Mouse (Mus musculus): ENCODE measurements around the gene Cdkl2.

Gene Cdkl2

GRCm38 (mm10) chr5:91991191-91991937, 52.3 kb downstream of the Cdkl2 start:
- no peak for DNase-seq

- DNase-seq = no peak
Observed at GRCm38 (mm10) chr5:91989261-91989660, 54.4 kb downstream of the Cdkl2 start.

DNA sequence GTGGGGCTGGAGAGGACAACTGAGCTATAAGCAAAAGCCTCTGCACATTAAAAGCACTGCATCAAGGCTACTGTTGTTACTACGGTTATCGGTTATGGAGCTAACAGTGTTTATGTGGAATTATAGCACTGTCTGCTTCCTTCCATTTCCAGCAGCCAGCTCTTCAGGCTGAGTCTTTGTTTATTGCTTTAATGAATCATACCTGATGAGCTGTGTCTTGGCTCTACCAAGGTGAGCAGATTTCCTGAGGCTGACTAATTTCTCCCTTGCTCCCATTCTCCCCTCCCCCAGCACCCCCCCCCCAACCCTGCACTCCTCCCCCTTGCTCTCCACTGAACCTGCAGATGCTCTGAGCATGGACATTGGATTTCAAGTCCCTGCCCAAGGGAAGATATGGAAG, 55.9 kb downstream of the Cdkl2 start:
- DNase-seq = no peak

GRCm38 (mm10) chr5:91987236-91987635, 56.4 kb downstream of the Cdkl2 start, which contains the start of gene Odaph:
Gene Odaph (plus strand): TSS chr5:91987475.
- no peak for DNase-seq

DNA sequence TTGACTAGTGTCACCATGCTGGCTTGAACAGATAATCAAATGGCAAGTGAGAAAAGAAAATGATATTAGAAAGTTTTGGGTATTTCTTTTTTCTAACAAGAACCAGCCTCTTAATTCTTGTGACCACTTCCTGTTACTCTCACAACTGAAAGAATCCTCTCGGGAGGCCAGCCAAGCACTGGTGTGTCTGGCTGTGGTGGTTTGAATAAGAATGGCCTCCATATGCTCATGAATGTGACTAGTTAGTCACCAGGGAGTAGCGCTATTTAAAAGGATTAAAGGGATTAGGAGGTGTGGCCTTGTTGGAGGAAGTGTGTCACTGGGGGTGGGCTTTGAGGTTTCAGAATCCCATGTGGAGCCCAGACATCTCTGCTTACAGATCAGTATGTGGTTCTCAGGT, 58.0 kb downstream of the Cdkl2 start:
- DNase-seq = no peak

- DNase-seq = no peak
Observed at GRCm38 (mm10) chr5:91983490-91983889, 60.2 kb downstream of the Cdkl2 start.

- DNase-seq = no peak
Observed at GRCm38 (mm10) chr5:91981176-91981840, 62.4 kb downstream of the Cdkl2 start.

DNA sequence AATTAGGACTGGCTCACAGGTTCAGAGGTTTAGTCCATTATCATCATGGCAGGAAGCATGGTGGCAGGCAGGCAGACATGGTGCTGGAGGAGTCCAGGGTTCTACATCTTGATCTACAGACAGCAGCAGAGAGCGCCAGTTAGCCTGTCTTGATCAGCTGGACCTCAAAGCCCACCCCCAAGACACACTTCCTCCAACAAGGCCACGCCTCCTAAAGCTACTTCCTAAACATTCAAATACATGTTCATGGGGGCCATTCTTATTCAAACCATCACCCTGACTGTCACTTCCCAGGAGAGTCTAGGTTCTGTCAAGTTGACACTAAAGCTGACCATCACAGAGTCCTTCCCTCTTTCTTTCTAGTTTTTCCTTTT, 66.3 kb downstream of the Cdkl2 start:
- DNase-seq = no peak

GRCm38 (mm10) chr5:91976566-91977396, 66.9 kb downstream of the Cdkl2 start:
- DNase-seq = no peak

DNA sequence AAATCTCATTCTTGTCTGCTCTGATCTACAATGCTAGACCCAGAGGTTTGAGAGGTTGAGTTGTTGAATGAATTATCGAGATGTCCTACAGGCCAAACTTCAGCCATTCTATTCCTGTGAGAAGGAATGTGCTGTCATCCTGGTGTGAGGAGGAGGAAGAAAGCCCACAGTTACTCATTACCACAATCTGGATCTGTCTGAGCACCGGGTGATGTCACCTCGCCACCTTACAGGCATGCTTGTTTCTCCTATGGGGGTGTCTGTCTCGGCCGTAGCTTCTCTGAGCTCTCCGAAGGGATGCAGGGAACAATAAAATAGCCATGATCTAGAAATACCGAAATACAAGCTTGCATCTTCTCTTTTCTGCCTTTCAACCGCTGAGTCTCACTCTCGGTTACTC, 67.9 kb downstream of the Cdkl2 start:
- peak; percentile 34 for DNase-seq

DNA sequence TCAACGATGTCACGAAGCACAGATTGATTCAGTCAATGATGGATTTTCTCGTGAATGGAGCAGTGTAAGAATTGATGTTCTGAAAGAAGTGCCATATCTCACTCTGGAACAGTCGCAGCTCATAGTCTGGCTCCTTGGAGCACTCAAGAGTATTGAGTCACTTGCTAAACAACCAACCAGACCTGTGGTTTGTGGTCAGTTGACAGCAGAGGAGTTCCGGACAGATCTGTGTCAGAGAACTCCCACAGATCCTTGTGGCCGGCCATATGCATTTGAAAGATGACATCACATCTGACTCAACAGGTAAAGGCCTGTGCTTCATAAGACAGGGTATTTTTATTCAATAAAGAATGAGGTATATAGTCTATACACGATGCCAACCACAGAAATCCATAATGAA, 69.7 kb downstream of the Cdkl2 start:
- no peak for DNase-seq

DNA sequence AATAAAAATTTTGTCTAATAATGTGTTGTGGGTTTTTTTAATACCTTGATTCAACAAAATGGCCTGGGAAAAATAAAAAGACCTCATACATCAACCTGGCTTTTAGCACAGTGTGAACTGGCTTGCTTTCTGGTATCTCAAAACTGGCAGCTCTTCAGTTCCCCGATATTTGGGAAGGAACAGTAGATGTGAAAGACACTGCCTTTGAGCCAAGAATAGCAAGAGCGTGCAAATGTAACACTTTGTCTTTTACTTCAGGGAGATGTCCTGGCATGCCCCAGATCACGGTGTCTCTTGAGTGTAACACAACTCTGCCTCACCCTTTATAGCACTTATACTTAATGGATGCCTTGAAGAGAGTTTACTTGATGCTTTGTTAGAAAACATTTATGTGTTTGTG, 71.6 kb downstream of the Cdkl2 start:
- no peak for DNase-seq

- DNase-seq = peak; percentile 95
Observed at GRCm38 (mm10) chr5:91962639-91963440, 80.8 kb downstream of the Cdkl2 start, which contains the start of gene Rchy1. Gene Rchy1 (minus strand): TSS chr5:91963068.

DNA sequence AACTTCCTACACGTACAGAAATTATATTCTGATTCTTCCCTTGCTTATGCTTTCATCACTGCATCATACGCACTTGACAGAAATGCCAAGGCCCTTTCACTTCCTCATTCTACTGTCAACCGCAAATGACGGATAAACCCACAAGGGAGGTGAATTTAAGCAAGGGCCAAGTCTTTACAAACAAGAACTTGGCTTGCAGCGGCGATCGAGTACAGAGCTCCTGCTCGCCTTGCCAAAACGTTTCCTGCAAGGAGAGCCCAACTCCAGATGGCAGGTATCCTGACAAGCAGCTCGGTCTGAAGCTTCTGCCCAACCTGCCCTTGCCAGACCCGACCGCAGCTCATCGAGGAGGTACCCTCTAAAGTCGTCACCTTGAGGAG, 81.4 kb downstream of the Cdkl2 start:
- DNase-seq = no peak

GRCm38 (mm10) chr5:91961370-91961769, 82.3 kb downstream of the Cdkl2 start:
- no peak for DNase-seq

DNA sequence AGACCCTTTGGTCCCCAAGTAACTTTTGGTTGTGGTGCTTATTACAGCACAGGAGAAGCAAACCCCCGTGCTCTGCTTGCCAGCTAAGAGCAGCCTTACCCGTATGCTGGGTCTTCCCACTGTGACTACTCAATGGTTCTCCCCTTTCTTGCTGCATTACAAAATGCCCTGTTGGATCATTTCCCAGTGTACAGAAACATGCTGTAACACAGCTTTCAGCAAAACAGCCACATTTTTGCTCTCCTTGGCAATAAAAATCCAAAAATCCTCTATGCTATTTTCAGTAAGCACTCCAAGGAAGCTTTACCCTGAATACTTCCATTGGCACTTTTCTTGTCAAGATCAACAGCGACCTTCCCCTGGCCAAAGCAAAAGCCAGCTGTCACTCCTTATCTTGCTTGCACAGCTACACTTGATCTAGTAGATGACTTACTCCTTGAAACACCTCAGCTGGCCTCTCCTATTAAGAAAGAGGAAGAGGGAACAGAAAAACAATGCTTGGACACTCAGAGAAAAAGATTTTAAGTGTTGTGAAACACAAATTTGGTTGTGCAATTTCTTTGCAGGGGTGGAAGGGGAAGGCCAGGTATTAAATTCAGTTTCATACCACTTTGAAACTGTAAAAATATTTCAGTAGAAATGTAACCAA, 83.0 kb downstream of the Cdkl2 start:
- peak; percentile 14 for DNase-seq

- DNase-seq = no peak
Observed at GRCm38 (mm10) chr5:91959986-91960385, 83.7 kb downstream of the Cdkl2 start.

GRCm38 (mm10) chr5:91959096-91959495, 84.6 kb downstream of the Cdkl2 start:
- no peak for DNase-seq

DNA sequence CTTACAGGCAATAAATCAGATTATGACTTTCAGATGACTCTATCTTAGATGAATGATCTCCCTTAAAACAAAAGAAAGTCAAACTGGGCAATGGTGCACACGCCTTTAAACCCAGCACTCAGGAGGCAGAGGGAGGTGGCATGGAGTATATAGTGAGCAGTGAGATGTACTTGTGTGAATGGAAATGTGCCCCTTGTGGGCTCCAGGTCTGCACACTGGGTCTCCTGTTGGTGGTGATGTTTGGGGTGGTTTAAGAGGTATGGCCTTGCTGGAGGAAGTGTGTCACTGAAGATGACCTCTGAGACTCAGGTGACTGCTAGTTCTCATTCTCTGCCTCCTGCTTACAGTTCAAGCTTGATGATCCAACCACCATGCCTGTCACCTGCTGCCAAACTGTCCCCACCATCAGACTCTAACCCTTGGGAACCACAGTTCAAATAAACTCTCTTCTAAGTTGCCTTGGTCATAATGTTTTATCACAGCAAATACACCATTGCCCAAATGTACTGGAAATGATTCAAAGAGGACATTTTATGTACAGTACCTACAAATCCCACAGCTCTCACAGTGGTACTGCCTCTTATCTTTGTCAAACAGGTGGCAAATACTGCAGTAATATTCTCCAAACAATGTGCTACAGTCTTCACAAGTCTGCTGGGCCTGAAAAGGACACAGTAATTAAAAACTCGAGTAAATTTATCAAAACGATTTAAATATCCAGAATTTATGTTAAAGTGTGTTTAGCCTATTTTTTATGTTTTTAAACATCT, 86.5 kb downstream of the Cdkl2 start:
- DNase-seq = no peak
